Mouse (Mus musculus): ENCODE data around the gene Tnip1.

GRCm38 (mm10) chr11:54903339-54903738 is 59.4 kb downstream of the Tnip1 start:
- TF ChIP-seq POLR2A (IDR thresholded peaks at IDR 0.05; ENCODE audit: extremely low read depth, insufficient read depth, low read length) (no peak), CTCF (IDR thresholded peaks at IDR 0.05; ENCODE audit: low read depth, low read length) (no peak)

Measured in liver, adult 2 months (tissue).